Mouse (Mus musculus) ZHBTc4 (cell line): ENCODE measurements around the gene Ssrp1.
A peak's percentile ranks its signal among the peaks of the same experiment; 100 is the strongest.

ENCODE experiments used
- DNase-seq: peaks from one replicate; pipeline ENCODE4 v3.0.0-alpha.2; 2011; ENCODE audit warnings: low read depth, low spot score

The Ssrp1 gene

GRCm38 (mm10) chr2:85073751-85074150 lies 36.7 kb downstream of the Ssrp1 start:
- no peak for DNase-seq

GRCm38 (mm10) chr2:85088716-85089646 lies 51.9 kb downstream of the Ssrp1 start:
- DNase-seq, result peak; percentile 12

GRCm38 (mm10) chr2:85091325-85091724 lies 54.3 kb downstream of the Ssrp1 start:
- no peak for DNase-seq

- DNase-seq, result no peak
These were observed 56.3 kb downstream of the Ssrp1 start for GRCm38 (mm10) chr2:85093376-85093775.

- no peak for DNase-seq
These were observed 58.9 kb downstream of the Ssrp1 start for GRCm38 (mm10) chr2:85095906-85096305.
